Mouse (Mus musculus): ENCODE measurements around the gene Gm21834. TPM values are rescaled to one million over a fixed set of nuclear protein-coding genes. Genes with fewer than 3 reads are reported as not detected.

Gene Gm21834
- total RNA-seq (2023) = not detected

GRCm38 (mm10) chr17:57742119-57742518 lies at the start of gene Gm21834:
Gm21834 (minus strand) TSS chr17:57742219.

DNA sequence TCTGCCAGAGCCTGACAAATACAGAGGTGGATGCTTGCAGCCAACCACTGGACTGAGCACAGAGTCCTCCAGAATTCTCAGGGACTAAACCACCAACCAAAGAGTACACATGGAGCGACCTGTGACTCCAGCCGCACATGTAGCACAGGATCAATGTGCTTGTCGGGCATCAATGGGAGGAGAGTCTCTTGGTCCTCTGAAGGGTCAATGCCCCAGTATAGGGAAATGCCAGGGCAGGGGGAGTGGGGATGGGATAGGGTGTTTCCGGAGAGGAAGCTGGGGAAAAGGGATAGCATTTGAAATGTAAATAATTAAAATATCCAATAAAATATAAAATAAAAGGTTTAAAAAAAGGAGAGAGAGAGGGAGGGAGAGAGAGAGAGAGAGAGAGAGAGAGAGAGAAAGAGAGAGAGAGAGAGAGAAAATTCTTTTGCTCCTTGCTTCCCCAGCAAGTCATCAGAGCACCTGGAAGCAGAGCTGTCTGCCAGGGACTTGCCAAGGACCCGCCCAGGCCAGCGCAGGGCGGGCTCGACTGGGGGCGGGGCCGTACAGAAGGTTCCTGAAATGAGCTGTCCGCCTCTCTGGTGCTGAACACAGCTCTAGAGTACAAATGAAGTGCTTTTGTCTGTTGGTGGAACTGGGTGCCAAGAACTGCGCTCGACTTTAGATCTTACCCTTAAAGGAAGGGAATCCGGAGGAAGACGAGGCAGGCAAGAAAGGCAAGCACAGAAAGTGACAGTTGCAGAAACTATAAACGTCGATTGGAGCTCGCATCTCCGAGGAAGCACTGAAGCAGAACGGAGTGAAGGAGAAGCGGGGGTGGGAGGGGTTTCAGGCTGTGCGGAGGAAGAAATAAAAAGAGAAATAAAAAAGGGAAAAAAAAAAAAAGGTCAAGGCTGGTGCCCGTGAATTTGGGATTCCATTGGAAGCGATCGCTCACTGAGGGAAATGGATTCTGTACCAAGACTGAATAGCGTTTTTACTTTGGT lies 26.9 kb upstream of the Gm21834 start, which contains the start of gene Cntnap5c:
Gene Cntnap5c, plus strand, starts transcription at position 949 of the 989 bp plus-strand sequence.

Other genes starting within 250 kb of the Gm21834 start
- gene Vmn2r120, start 196.7 kb downstream of the Gm21834 start, total RNA-seq (2023) = not detected
- not detected for gene Cntnap5c, start 27.4 kb upstream of the Gm21834 start, total RNA-seq (2023)